Comparison of ENCODE assay signal across 19 mouse cellular contexts in genomic region chr8:106588443-106589431, GRCm38 (mm10). TPM values are rescaled to one million over a fixed set of nuclear protein-coding genes. Genes with fewer than 3 reads are reported as not detected.
DNase-seq lines count a peak whose midpoint lies in the region; ATAC-seq and TF ChIP-seq lines count a peak whose summit lies in the region.
"Had no signal": no experiment of that assay in that cellular context is flagged by ENCODE, and none has a peak within 500 bp of the region (broad histone marks: within the 10 kb centered on the region; RNA-seq: fewer than 3 reads in every experiment).

No protein-coding gene starts in this region.

- TF ChIP-seq EP300 in liver, embryonic 14.5 days (IDR thresholded peaks at IDR 0.05; ENCODE audit: low read depth) = no peak
- no peak for TF ChIP-seq EP300 in stomach, postnatal 0 days (optimal IDR thresholded peaks at IDR 0.05)

- no peak for TF ChIP-seq CTCF in kidney, postnatal 0 days (IDR thresholded peaks at IDR 0.05; ENCODE audit: low read depth)
- no peak for TF ChIP-seq CTCF in liver, embryonic 14.5 days (IDR thresholded peaks at IDR 0.05; ENCODE audit: low read depth)
- no peak for TF ChIP-seq CTCF in stomach, postnatal 0 days (IDR thresholded peaks at IDR 0.05; ENCODE audit: low read depth)

- ATAC-seq in kidney, postnatal 0 days (replicated peaks; ENCODE audit: low FRiP score, low read depth) = peak; percentile 54; the same call in 1 of the 2 replicates
- ATAC-seq in intestine, embryonic 15.5 days = peak; percentile 21; the same call in 1 of the 2 replicates
- 0 out of 2 replicates have a peak, but pooled peaks have one; percentile 43 for ATAC-seq in liver, embryonic 14.5 days (ENCODE audit: insufficient read depth)
- ATAC-seq in stomach, postnatal 0 days (ENCODE audit: low FRiP score, low TSS enrichment) = peak; percentile 89
- ATAC-seq in forebrain, embryonic 16.5 days = no peak
- ATAC-seq: forebrain, embryonic 13.5 days; hindbrain, embryonic 16.5 days had no signal

- no peaks in the 10 kb centered on the region for H3K4me1 ChIP-seq in kidney, postnatal 0 days (replicated peaks; ENCODE audit: insufficient read depth, low read length)
- no peaks in the 10 kb centered on the region; the same call in 1 of the 2 replicates for H3K4me1 ChIP-seq in intestine, embryonic 15.5 days (replicated peaks)
- peaks cover 0 to 6% of the 10 kb centered on the region in 2 experiments; a peak in 2 of 4 replicates for H3K4me1 ChIP-seq in liver, embryonic 14.5 days (replicated peaks; ENCODE audit: control insufficient read depth in 2 of 2, insufficient read depth in 2 of 2, low read length in 1 of 2)
- H3K4me1 ChIP-seq in stomach, postnatal 0 days (replicated peaks; ENCODE audit: control insufficient read depth, insufficient read depth) = no peaks in the 10 kb centered on the region
- H3K4me1 ChIP-seq in forebrain, embryonic 16.5 days (replicated peaks; ENCODE audit: control insufficient read depth, insufficient read depth, low read length) = no peaks in the 10 kb centered on the region
- H3K4me1 ChIP-seq: forebrain, embryonic 13.5 days; limb, embryonic 12.5 days had no signal

- H3K9me3 ChIP-seq in kidney, postnatal 0 days (replicated peaks; ENCODE audit: low read length) = no peaks in the 10 kb centered on the region
- no peaks in the 10 kb centered on the region for H3K9me3 ChIP-seq in intestine, embryonic 15.5 days
- H3K9me3 ChIP-seq in liver, embryonic 14.5 days (ENCODE audit: control insufficient read depth, low read length) = no peaks in the 10 kb centered on the region
- no peaks in the 10 kb centered on the region for H3K9me3 ChIP-seq in stomach, postnatal 0 days (ENCODE audit: control insufficient read depth, low read length)
- no peaks in the 10 kb centered on the region for H3K9me3 ChIP-seq in forebrain, embryonic 16.5 days (ENCODE audit: control insufficient read depth, low read length)
- H3K9me3 ChIP-seq: forebrain, embryonic 13.5 days; limb, embryonic 12.5 days had no signal

- H3K4me3 ChIP-seq in kidney, postnatal 0 days (replicated peaks; ENCODE audit: low read depth, low read length) = no peak overlapping the region
- no peak overlapping the region for H3K4me3 ChIP-seq in intestine, embryonic 15.5 days (replicated peaks)
- no peak overlapping the region for H3K4me3 ChIP-seq in liver, embryonic 14.5 days (ENCODE audit: insufficient read depth in 1 of 2, low read depth in 2 of 2, low read length in 2 of 2)
- no peak overlapping the region for H3K4me3 ChIP-seq in stomach, postnatal 0 days (ENCODE audit: low read depth, low read length)
- no peak overlapping the region for H3K4me3 ChIP-seq in forebrain, embryonic 16.5 days (replicated peaks; ENCODE audit: low read length)
- H3K4me3 ChIP-seq: forebrain, embryonic 13.5 days; layer of hippocampus, adult 2 months; left cerebral cortex, adult 2 months; limb, embryonic 12.5 days had no signal

- H3K27ac ChIP-seq in kidney, postnatal 0 days = peak overlapping the region; percentile 50; the same call in 1 of the 2 replicates
- H3K27ac ChIP-seq in intestine, embryonic 15.5 days = peak overlapping the region; percentile 54
- no peak overlapping the region for H3K27ac ChIP-seq in liver, embryonic 14.5 days
- H3K27ac ChIP-seq in stomach, postnatal 0 days (replicated peaks) = 0 out of 2 replicates have a peak overlapping the region, but pooled peaks have one; percentile 35
- no peak overlapping the region for H3K27ac ChIP-seq in forebrain, embryonic 16.5 days (ENCODE audit: low read length)
- H3K27ac ChIP-seq: forebrain, embryonic 13.5 days; layer of hippocampus, adult 2 months; left cerebral cortex, adult 2 months; limb, embryonic 12.5 days had no signal

- WGBS in kidney, postnatal 0 days = 23% methylated on average over 3 of the region's 3 CpGs
- 48% methylated on average over 3 of the region's 3 CpGs for WGBS in intestine, embryonic 15.5 days
- WGBS in liver, embryonic 14.5 days (ENCODE audit: insufficient replicate concordance) = 40% methylated on average over 3 of the region's 3 CpGs
- 32% methylated on average over 3 of the region's 3 CpGs for WGBS in stomach, postnatal 0 days
- WGBS in forebrain, embryonic 16.5 days = 66% methylated on average over 3 of the region's 3 CpGs

- no peaks in the 10 kb centered on the region for H3K36me3 ChIP-seq in kidney, postnatal 0 days (ENCODE audit: insufficient read depth, low read length)
- no peaks in the 10 kb centered on the region for H3K36me3 ChIP-seq in intestine, embryonic 15.5 days
- no peaks in the 10 kb centered on the region for H3K36me3 ChIP-seq in liver, embryonic 14.5 days (replicated peaks; ENCODE audit: control insufficient read depth, insufficient read depth, low read depth)
- no peaks in the 10 kb centered on the region for H3K36me3 ChIP-seq in stomach, postnatal 0 days (ENCODE audit: control insufficient read depth, insufficient read depth, low read length)
- no peaks in the 10 kb centered on the region for H3K36me3 ChIP-seq in forebrain, embryonic 16.5 days (ENCODE audit: control insufficient read depth, insufficient read depth)
- H3K36me3 ChIP-seq: limb, embryonic 12.5 days had no signal

- no peak overlapping the region for H3K9ac ChIP-seq in kidney, postnatal 0 days (ENCODE audit: low read depth, low read length)
- H3K9ac ChIP-seq in intestine, embryonic 15.5 days = no peak overlapping the region
- no peak overlapping the region for H3K9ac ChIP-seq in liver, embryonic 14.5 days (replicated peaks)
- H3K9ac ChIP-seq in stomach, postnatal 0 days (ENCODE audit: low read length) = no peak overlapping the region
- H3K9ac ChIP-seq in forebrain, embryonic 16.5 days (replicated peaks; ENCODE audit: low read depth, low read length) = no peak overlapping the region
- H3K9ac ChIP-seq: forebrain, embryonic 13.5 days; limb, embryonic 12.5 days had no signal

- no peaks in the 10 kb centered on the region for H3K27me3 ChIP-seq in kidney, postnatal 0 days (ENCODE audit: insufficient read depth, low read length)
- no peaks in the 10 kb centered on the region for H3K27me3 ChIP-seq in intestine, embryonic 15.5 days (replicated peaks)
- no peaks in the 10 kb centered on the region for H3K27me3 ChIP-seq in liver, embryonic 14.5 days (ENCODE audit: control insufficient read depth, insufficient read depth, low read length)
- H3K27me3 ChIP-seq in stomach, postnatal 0 days (ENCODE audit: control insufficient read depth, insufficient read depth, low read length) = no peaks in the 10 kb centered on the region
- H3K27me3 ChIP-seq in forebrain, embryonic 16.5 days (replicated peaks; ENCODE audit: control insufficient read depth, insufficient read depth, low read length) = no peaks in the 10 kb centered on the region
- H3K27me3 ChIP-seq: forebrain, embryonic 13.5 days; limb, embryonic 12.5 days had no signal

- no peak for DNase-seq in kidney, postnatal 0 days (ENCODE audit: low spot score)
- no peak for DNase-seq in kidney, postnatal 10 days
- DNase-seq in liver, embryonic 14.5 days (ENCODE audit: low read depth in 3 of 3, low spot score in 3 of 3) = no peak
- peak; percentile 52 for DNase-seq in stomach, postnatal 0 days (ENCODE audit: low spot score)
- DNase-seq in adipocyte (ENCODE audit: low spot score) = no peak
- DNase-seq: adrenal gland, postnatal 25 days; cerebellum, postnatal 10 days; heart, adult 11 months; lung, postnatal 10 days; right cerebral cortex, postnatal 4 days; thymus, postnatal 25 days had no signal

- H3K4me2 ChIP-seq in kidney, postnatal 0 days (ENCODE audit: low read length) = no peak overlapping the region
- H3K4me2 ChIP-seq in intestine, embryonic 15.5 days (replicated peaks) = no peak overlapping the region
- no peak overlapping the region for H3K4me2 ChIP-seq in liver, embryonic 14.5 days (ENCODE audit: low read depth)
- H3K4me2 ChIP-seq in stomach, postnatal 0 days (replicated peaks; ENCODE audit: low read depth) = no peak overlapping the region
- H3K4me2 ChIP-seq in forebrain, embryonic 16.5 days (ENCODE audit: low read length) = no peak overlapping the region
- H3K4me2 ChIP-seq: forebrain, embryonic 13.5 days; limb, embryonic 12.5 days; midbrain, embryonic 11.5 days had no signal

RNA-seq across cellular contexts. Expression of gene Cdh1, which starts 14.4 kb away (rescaled TPM):
- polyA plus RNA-seq in kidney, postnatal 0 days (2015; fragmentation: Nextera tagmentation; extraction: Ambion mirVana) = 74.0 and 89.3 TPM in 2 replicates
- 152 and 158 TPM in 2 replicates for polyA plus RNA-seq in intestine, embryonic 15.5 days (2015; fragmentation: Nextera tagmentation; extraction: Ambion mirVana)
- polyA plus RNA-seq in liver, embryonic 14.5 days (2012; rRNA removed) = 9.6 and 11.4 TPM in 2 replicates
- polyA plus RNA-seq in liver, embryonic 14.5 days (2014; fragmentation: Nextera tagmentation; extraction: Ambion mirVana) = 13.7 and 14.8 TPM in 2 replicates
- polyA plus RNA-seq in stomach, postnatal 0 days (2015; fragmentation: Nextera tagmentation; extraction: Ambion mirVana) = 118 and 131 TPM in 2 replicates
- polyA plus RNA-seq in forebrain, embryonic 16.5 days (2015; fragmentation: Nextera tagmentation; extraction: Ambion mirVana) = 3.0 and 4.2 TPM in 2 replicates

RNA-seq across cellular contexts. Expression of gene Gm10073, which starts 15.5 kb away (rescaled TPM):
- polyA plus RNA-seq in kidney, postnatal 0 days (2015; fragmentation: Nextera tagmentation; extraction: Ambion mirVana) = 10.5 and 15.1 TPM in 2 replicates
- 15.5 and 20.2 TPM in 2 replicates for polyA plus RNA-seq in intestine, embryonic 15.5 days (2015; fragmentation: Nextera tagmentation; extraction: Ambion mirVana)
- polyA plus RNA-seq in liver, embryonic 14.5 days (2012; rRNA removed) = 61.5 and 76.5 TPM in 2 replicates
- polyA plus RNA-seq in liver, embryonic 14.5 days (2014; fragmentation: Nextera tagmentation; extraction: Ambion mirVana) = 8.8 and 12.3 TPM in 2 replicates
- 13.8 and 14.2 TPM in 2 replicates for polyA plus RNA-seq in stomach, postnatal 0 days (2015; fragmentation: Nextera tagmentation; extraction: Ambion mirVana)
- 7.9 and 9.2 TPM in 2 replicates for polyA plus RNA-seq in forebrain, embryonic 16.5 days (2015; fragmentation: Nextera tagmentation; extraction: Ambion mirVana)

Comparison
In these comparisons a context has a peak if more than half of its experiments do, and no peak if none do; other contexts are left out.
1. H3K27ac ChIP-seq: peak in kidney, postnatal 0 days (single experiment), intestine, embryonic 15.5 days (single experiment) and stomach, postnatal 0 days (single experiment); none in liver, embryonic 14.5 days (single experiment) and forebrain, embryonic 16.5 days (single experiment).